32 mouse cellular contexts compared by ENCODE assay signal in the genomic region with DNA sequence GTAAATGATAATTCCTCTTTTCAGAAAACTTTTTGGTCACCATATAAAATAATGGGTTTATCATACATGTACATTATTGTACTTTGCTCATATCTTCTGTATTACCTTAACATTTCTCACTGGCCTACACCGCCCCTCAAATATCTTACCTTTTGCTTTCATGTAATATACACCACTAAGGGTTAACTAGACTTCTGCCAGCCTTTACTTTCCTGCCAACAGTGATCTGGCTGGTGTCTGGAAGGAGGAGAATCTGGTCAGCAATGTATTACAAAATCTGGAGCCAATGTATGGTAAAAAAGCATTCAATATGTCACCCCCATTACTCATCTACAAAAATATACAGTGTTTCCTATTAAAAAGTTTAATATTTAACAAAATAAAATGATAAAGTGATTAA.
"Had no signal": no experiment of that assay in that cellular context is flagged by ENCODE, and none has a peak within 500 bp of the region (broad histone marks: within the 10 kb centered on the region; RNA-seq: fewer than 3 reads in every experiment).

No protein-coding gene starts in this region.

- H3K27ac ChIP-seq: limb, embryonic 10.5 days; limb, embryonic 12.5 days; limb, embryonic 13.5 days; limb, embryonic 15.5 days; liver, embryonic 12.5 days; liver, embryonic 13.5 days; liver, embryonic 14.5 days; liver, embryonic 15.5 days; lung, embryonic 15.5 days; macrophage; midbrain, embryonic 10.5 days; midbrain, embryonic 12.5 days; midbrain, embryonic 13.5 days; midbrain, embryonic 15.5 days; neural tube, embryonic 12.5 days; neural tube, embryonic 13.5 days had no signal

- ATAC-seq: liver, embryonic 12.5 days; liver, postnatal 0 days; lung, postnatal 0 days; midbrain, embryonic 13.5 days; midbrain, embryonic 15.5 days; midbrain, embryonic 16.5 days had no signal

- H3K36me3 ChIP-seq: limb, embryonic 10.5 days; limb, embryonic 12.5 days; limb, embryonic 13.5 days; limb, embryonic 15.5 days; liver, embryonic 12.5 days; liver, embryonic 13.5 days; liver, embryonic 15.5 days; lung, embryonic 15.5 days; midbrain, embryonic 10.5 days; midbrain, embryonic 12.5 days; midbrain, embryonic 13.5 days; midbrain, embryonic 15.5 days; neural tube, embryonic 12.5 days; neural tube, embryonic 13.5 days had no signal

- DNase-seq: liver; liver, embryonic 13.5 days; liver, postnatal 0 days; lung, adult 18-20 months; lung, adult 2 months; lung, postnatal 10 days; lung, postnatal 14 days; lung, postnatal 36 days; lung, postnatal 4 days; midbrain, embryonic 14.5 days had no signal

- H3K27me3 ChIP-seq: limb, embryonic 12.5 days; limb, embryonic 13.5 days; limb, embryonic 15.5 days; liver, embryonic 12.5 days; liver, embryonic 13.5 days; liver, embryonic 15.5 days; lung, embryonic 15.5 days; midbrain, embryonic 12.5 days; midbrain, embryonic 13.5 days; midbrain, embryonic 15.5 days; neural tube, embryonic 12.5 days; neural tube, embryonic 13.5 days had no signal

- H3K4me1 ChIP-seq: limb, embryonic 10.5 days; limb, embryonic 12.5 days; limb, embryonic 13.5 days; limb, embryonic 15.5 days; liver, embryonic 12.5 days; liver, embryonic 13.5 days; liver, embryonic 15.5 days; lung, embryonic 15.5 days; megakaryocyte, embryonic 14.5 days; midbrain, embryonic 10.5 days; midbrain, embryonic 12.5 days; midbrain, embryonic 13.5 days; midbrain, embryonic 15.5 days; neural tube, embryonic 12.5 days; neural tube, embryonic 13.5 days had no signal

- H3K9me3 ChIP-seq: limb, embryonic 10.5 days; limb, embryonic 12.5 days; limb, embryonic 13.5 days; limb, embryonic 15.5 days; liver, embryonic 12.5 days; liver, embryonic 13.5 days; liver, embryonic 15.5 days; lung, embryonic 15.5 days; megakaryocyte, embryonic 14.5 days; midbrain, embryonic 10.5 days; midbrain, embryonic 12.5 days; midbrain, embryonic 13.5 days; midbrain, embryonic 15.5 days; neural tube, embryonic 12.5 days; neural tube, embryonic 13.5 days had no signal

- H3K4me3 ChIP-seq: limb, embryonic 10.5 days; limb, embryonic 12.5 days; limb, embryonic 13.5 days; limb, embryonic 15.5 days; liver, embryonic 12.5 days; liver, embryonic 13.5 days; liver, embryonic 15.5 days; lung, embryonic 15.5 days; megakaryocyte, embryonic 14.5 days; midbrain, embryonic 10.5 days; midbrain, embryonic 12.5 days; midbrain, embryonic 13.5 days; midbrain, embryonic 15.5 days; myocyte; neural tube, embryonic 12.5 days; neural tube, embryonic 13.5 days had no signal

- H3K4me2 ChIP-seq: limb, embryonic 12.5 days; limb, embryonic 13.5 days; limb, embryonic 15.5 days; liver, embryonic 11.5 days; liver, embryonic 12.5 days; liver, embryonic 13.5 days; liver, embryonic 15.5 days; lung, embryonic 14.5 days; lung, embryonic 15.5 days; midbrain, embryonic 11.5 days; midbrain, embryonic 12.5 days; midbrain, embryonic 13.5 days; midbrain, embryonic 15.5 days; neural tube, embryonic 12.5 days; neural tube, embryonic 13.5 days had no signal

- H3K9ac ChIP-seq: limb, embryonic 12.5 days; limb, embryonic 13.5 days; limb, embryonic 15.5 days; liver, embryonic 12.5 days; liver, embryonic 13.5 days; liver, embryonic 14.5 days; liver, embryonic 15.5 days; liver, postnatal 0 days; lung, embryonic 14.5 days; lung, embryonic 15.5 days; midbrain, embryonic 12.5 days; midbrain, embryonic 13.5 days; midbrain, embryonic 15.5 days; neural tube, embryonic 12.5 days; neural tube, embryonic 13.5 days had no signal
